Mouse (Mus musculus) ES-E14 (cell line): Measurements from ENCODE around the gene Ikzf4.

Experiments used
- MAFK ChIP-seq: IDR thresholded peaks from 2 replicates; pipeline ENCODE4 v1.6.1; 2014; ENCODE audit warnings: mild to moderate bottlenecking, low read depth, low read length, inconsistent platforms; ENCODE audit not compliant: insufficient read depth
- ZC3H11A ChIP-seq: IDR thresholded peaks from 2 replicates; pipeline ENCODE4 v1.6.1; 2012; ENCODE audit warnings: low read depth, mild to moderate bottlenecking, inconsistent platforms, low read length, borderline replicate concordance
- ZNF384 ChIP-seq: IDR thresholded peaks from 2 replicates; pipeline ENCODE4 v1.6.1; 2012; ENCODE audit warnings: low read depth, low read length, inconsistent platforms

- TF ChIP-seq MAFK (no peak), ZNF384 (no peak), ZC3H11A (no peak)
These were observed 8.1 kb upstream of the Ikzf4 start for GRCm38 (mm10) chr10:128653866-128654265.
